Mouse (Mus musculus) forelimb bud, embryonic 11.5 days (tissue): ENCODE measurements around the gene U90926.
A peak's percentile ranks its signal among the peaks of the same experiment; 100 is the strongest.

Source experiments
- DNase-seq: peaks from one replicate; pipeline ENCODE4 v3.0.0-alpha.2; 2012; ENCODE audit warnings: low read depth, low spot score

U90926 gene

GRCm38 (mm10) chr5:92218915-92219793 lies 3.9 kb upstream of the U90926 start:
- DNase-seq, result no peak

GRCm38 (mm10) chr5:92212231-92212630 lies 3.0 kb downstream of the U90926 start:
- DNase-seq, result no peak

GRCm38 (mm10) chr5:92210205-92210604 lies 5.0 kb downstream of the U90926 start:
- DNase-seq, result no peak

GRCm38 (mm10) chr5:92206121-92206520 lies 9.1 kb downstream of the U90926 start:
- no peak for DNase-seq

- DNase-seq, result no peak
Observed at GRCm38 (mm10) chr5:92205706-92206105, 9.5 kb downstream of the U90926 start.

GRCm38 (mm10) chr5:92205184-92205583 lies 10.0 kb downstream of the U90926 start:
- DNase-seq, result no peak

GRCm38 (mm10) chr5:92204162-92205036 lies 10.8 kb downstream of the U90926 start:
- no peak for DNase-seq

- DNase-seq, result no peak
Observed at GRCm38 (mm10) chr5:92198266-92198665, 16.9 kb downstream of the U90926 start.

- no peak for DNase-seq
Observed at GRCm38 (mm10) chr5:92196895-92197811, 18.1 kb downstream of the U90926 start.

- DNase-seq, result peak; percentile 18
Observed at GRCm38 (mm10) chr5:92195716-92196115, 19.5 kb downstream of the U90926 start.

- DNase-seq, result no peak
Observed at GRCm38 (mm10) chr5:92188881-92189483, 26.2 kb downstream of the U90926 start.

GRCm38 (mm10) chr5:92183071-92183830 lies 32.0 kb downstream of the U90926 start:
- no peak for DNase-seq

GRCm38 (mm10) chr5:92165976-92166375 lies 49.2 kb downstream of the U90926 start:
- DNase-seq, result no peak
